Mouse (Mus musculus) erythroblast, embryonic 14.5 days (primary cell): ENCODE results near the gene Dgcr2.

Experiments used
- GATA1 ChIP-seq: IDR thresholded peaks from 2 replicates; pipeline ENCODE4 v1.6.1; 2012; ENCODE audit warnings: low read length, inconsistent platforms, mixed read lengths
- TAL1 ChIP-seq: IDR thresholded peaks from 3 replicates; pipeline ENCODE4 v1.6.1; 2012; ENCODE audit warnings: low read length, inconsistent platforms, mixed read lengths

DNA sequence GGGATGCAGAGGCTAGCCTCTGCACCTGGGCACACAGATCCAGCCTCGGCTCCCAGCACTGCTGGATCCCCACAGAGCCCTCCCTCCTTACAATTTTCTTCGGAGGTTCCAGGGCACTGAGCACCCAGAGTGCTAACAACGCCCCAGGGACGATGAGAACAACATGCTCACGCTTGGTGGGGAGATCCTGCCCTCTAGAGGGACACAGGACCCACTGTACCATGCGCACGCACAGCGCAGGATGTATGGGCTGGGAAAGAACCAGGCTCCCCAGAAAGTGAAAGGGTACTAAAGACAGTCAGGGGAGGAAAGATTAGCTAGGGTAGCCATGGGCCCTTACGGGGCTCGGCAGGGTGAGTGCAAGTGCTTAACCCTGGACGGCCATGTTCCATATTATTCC is 66.6 kb downstream of the Dgcr2 start:
- TF ChIP-seq TAL1 (no peak), GATA1 (no peak)
